Mouse (Mus musculus): ENCODE data around the gene Tenm2.

DNA sequence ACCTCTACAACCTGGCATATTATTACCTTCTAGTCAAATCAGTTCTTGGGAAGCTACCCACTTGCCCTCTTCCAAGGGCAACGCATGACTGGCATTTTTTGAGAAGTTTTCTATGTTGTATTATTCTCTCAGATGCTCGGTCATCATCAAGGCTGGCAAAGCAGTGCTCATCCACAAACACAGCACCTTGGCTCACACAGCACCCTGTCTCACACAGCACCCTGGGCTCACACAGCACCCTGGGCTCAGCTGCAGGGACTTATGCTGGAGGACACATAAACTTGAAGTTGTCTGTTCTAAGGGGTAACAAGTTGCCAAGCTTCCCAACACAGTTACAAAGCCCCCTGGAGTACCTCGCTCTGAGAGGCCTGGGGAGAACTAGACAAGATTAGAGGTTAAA lies 1258.0 kb downstream of the Tenm2 start:
- TF ChIP-seq POLR2A (IDR thresholded peaks at IDR 0.05; ENCODE audit: borderline replicate concordance, low read depth, low read length) (no peak), CTCF (IDR thresholded peaks at IDR 0.05; ENCODE audit: low read depth, low read length) (no peak)

All from bone marrow macrophage, adult 2 months (primary cell).